Mouse (Mus musculus) liver, postnatal 0 days (tissue): ENCODE measurements around the gene Phf21a.

Experiments used
- CTCF ChIP-seq: sonication (generic); IDR thresholded peaks from 2 replicates; pipeline ENCODE4 v1.5.1; 2016; ENCODE audit warnings: antibody characterized with exemption, low read depth
- EP300 ChIP-seq: IDR thresholded peaks from 2 replicates; pipeline ENCODE4 v1.6.1; 2016; ENCODE audit warnings: antibody characterized with exemption, low read depth, mild to moderate bottlenecking

- TF ChIP-seq CTCF (no peak), EP300 (no peak)
Measured at GRCm38 (mm10) chr2:92389645-92390044, 296.7 kb downstream of the Phf21a start.
